Mouse (Mus musculus) C2C12 (cell line): ENCODE measurements around the gene Nop53.
A peak's percentile ranks its signal among the peaks of the same experiment; 100 is the strongest.

Experiments
- CTCF ChIP-seq: IDR thresholded peaks from one replicate; pipeline ENCODE4 v1.5.1; 2011; ENCODE audit not compliant: control insufficient read depth, insufficient read depth, insufficient read length
- MYOD1 ChIP-seq: IDR thresholded peaks from one replicate; pipeline ENCODE4 v1.6.1; 2011; ENCODE audit warnings: low read depth; ENCODE audit not compliant: control insufficient read depth, insufficient read length
- USF1 ChIP-seq: IDR thresholded peaks from one replicate; pipeline ENCODE4 v1.6.1; 2011; ENCODE audit warnings: low read depth, mild to moderate bottlenecking, control low read depth, moderate library complexity

- TF ChIP-seq CTCF (no peak), MYOD1 (peak; percentile 88), USF1 (no peak)
Observed at GRCm38 (mm10) chr7:15962311-15963288, 16.7 kb upstream of the Nop53 start.
